Mouse (Mus musculus): ENCODE results near the gene Tanc1.
"Not testable (repeated sequence)": the region's sequence is repeated elsewhere in the genome, so short reads cannot be mapped to it uniquely, and the experiment has no call there.

The Tanc1 gene

GRCm38 (mm10) chr2:59828777-59829508, 217.1 kb downstream of the Tanc1 start:
- CTCF ChIA-PET, result no interaction called here

- CTCF ChIA-PET, result no interaction called here
These were observed 217.9 kb downstream of the Tanc1 start for GRCm38 (mm10) chr2:59829718-59830117.

DNA sequence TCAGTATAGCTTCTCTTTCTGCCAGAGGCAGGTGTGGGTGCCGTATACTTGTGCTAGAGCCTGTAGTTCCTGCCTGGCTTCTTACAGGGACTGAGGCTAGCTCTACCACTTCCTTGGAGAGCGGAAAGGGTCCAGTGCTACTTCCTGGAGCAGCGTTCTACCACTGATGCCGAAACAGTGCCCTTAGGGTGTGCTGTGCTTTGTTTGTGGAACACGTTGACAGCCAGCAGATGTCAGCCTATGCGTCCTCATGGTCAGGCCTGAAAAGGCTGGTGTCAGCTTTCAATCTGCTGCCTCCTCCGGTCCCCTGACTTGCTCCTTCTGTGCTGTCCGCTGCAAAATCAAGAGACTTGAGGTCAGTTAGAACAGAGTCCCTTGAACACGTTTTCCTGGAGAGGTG, 218.3 kb downstream of the Tanc1 start:
- CTCF ChIA-PET, result no interaction called here

GRCm38 (mm10) chr2:59830940-59831339, 219.1 kb downstream of the Tanc1 start:
- CTCF ChIA-PET, result no interaction called here

GRCm38 (mm10) chr2:59831831-59832230, 220.0 kb downstream of the Tanc1 start:
- CTCF ChIA-PET, result interaction anchor here (0.7 kb wide), 1 partner anchor 407 kb away, joined by 5 read pairs; no protein-coding TSS in a partner anchor

GRCm38 (mm10) chr2:59838825-59839224, 227.0 kb downstream of the Tanc1 start:
- CTCF ChIA-PET, result no interaction called here

DNA sequence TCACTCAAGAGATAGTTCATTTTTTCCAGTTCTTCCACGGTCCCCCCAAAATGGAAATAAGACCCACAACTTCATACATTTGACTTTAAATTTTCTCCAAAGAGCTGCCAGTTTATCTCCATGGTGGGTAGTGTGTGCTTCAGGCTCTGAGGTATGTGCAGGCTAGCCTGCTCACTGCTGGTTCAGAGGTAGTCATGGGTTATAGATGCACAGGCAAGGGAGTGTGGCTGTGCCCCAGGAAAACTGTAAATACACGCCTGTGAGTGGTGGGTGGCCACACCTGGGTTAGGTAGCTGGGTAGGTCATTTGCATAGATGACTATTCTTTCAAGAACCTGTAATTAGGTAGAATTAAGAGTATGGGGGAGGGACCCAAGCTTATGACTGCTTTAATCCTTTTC, 227.9 kb downstream of the Tanc1 start:
- CTCF ChIA-PET, result no interaction called here

DNA sequence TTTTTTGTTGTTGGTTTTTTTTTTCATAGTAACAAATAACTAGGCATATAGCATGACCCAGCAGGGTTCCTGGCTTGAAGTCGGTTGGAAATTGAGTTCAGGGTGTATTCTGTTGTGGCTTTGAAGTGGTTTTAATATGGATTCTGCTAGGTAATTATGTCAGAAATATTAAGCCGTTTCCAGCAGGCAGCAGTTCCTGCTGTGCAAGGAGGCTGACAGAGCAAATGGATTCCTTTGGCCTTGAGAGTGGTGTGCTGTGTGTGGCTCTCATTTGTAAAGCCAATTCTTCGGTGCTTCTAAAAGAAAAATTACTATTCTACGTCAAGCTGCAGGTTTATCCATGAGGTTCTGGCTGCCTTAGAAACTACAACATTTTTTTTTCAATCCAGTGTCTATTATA, 228.3 kb downstream of the Tanc1 start:
- CTCF ChIA-PET, result no interaction called here

DNA sequence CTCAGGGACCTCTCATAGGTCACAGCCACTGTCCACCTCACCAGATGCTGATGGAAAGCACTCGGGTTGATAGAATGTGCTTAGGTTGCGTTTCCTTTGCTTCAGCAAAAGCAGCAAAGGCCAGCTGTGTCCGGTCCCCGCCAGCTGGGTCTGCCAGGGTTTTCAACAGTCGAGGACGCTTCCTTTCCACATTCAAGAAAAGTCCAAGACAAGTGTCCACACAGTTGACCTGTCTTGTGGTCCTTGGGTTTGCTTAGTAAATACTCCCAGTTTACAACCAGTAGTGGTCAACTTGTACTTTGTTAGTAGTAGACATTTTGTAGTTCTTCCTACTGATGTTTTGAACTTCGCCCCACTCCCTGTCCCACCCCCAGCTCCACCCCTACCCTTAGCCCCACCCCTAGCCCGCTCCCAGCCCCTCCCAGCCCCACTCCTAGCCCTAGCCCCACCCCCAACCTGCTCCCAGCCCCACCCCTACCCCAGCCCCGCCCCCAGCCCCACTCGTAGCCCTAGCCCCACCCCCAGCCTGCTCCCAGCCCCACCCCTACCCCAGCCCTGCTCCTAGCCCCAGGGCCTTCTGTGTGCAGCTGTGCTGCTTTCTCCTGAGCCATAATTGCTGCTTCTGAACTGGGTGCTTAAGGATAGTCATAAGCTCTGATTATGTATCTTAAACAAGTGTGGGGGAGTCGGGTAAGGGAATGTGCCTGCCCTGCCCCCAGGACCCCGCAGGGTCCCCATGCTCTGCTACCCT, 229.5 kb downstream of the Tanc1 start:
- CTCF ChIA-PET, result no interaction called here

- CTCF ChIA-PET, result no interaction called here
These were observed 230.1 kb downstream of the Tanc1 start for GRCm38 (mm10) chr2:59841944-59842343.

- CTCF ChIA-PET, result no interaction called here
These were observed 230.7 kb downstream of the Tanc1 start for GRCm38 (mm10) chr2:59842556-59843008.

- CTCF ChIA-PET, result no interaction called here
These were observed 231.3 kb downstream of the Tanc1 start for GRCm38 (mm10) chr2:59843156-59843555.

DNA sequence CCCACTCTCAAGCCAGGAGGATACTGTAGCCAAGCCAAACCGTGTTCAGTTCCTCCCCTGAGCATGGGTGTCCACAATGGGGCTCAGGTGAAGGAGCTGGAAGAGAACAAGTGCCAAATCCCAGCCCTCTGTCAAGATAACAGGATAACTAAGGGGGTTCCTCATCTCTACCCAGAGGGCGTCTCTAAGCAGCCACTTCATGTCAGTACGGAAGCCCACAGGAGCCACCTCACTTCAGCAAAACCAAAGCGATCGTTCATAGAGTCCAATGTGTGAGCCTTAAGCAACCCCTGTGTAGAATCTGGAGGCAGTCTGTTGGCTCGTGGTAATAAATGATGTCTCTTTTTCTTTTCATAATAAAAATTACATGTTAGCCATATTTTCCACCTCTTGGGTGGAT, 232.0 kb downstream of the Tanc1 start:
- CTCF ChIA-PET, result interaction anchor here (0.6 kb wide), 1 partner anchor 551 kb away, joined by 3 read pairs; no protein-coding TSS in a partner anchor

DNA sequence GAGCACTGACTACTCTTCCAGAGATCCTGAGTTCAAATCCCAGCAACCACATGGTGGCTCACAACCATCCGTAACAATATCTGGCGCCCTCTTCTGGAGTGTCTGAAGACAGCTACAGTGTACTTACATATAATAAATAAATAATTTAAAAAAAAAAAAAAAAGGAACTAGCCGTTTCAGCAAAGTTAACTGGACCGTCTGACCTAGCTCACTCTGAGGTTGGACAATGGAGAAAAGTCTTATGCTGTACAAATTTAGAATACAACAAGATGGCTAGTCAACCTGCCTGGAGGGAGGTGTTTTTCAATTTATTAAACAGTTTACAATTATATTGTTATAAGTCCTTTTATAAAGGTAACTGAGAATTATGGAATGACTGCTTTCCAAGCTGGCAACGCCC, 240.0 kb downstream of the Tanc1 start:
- CTCF ChIA-PET, result not testable (repeated sequence)

DNA sequence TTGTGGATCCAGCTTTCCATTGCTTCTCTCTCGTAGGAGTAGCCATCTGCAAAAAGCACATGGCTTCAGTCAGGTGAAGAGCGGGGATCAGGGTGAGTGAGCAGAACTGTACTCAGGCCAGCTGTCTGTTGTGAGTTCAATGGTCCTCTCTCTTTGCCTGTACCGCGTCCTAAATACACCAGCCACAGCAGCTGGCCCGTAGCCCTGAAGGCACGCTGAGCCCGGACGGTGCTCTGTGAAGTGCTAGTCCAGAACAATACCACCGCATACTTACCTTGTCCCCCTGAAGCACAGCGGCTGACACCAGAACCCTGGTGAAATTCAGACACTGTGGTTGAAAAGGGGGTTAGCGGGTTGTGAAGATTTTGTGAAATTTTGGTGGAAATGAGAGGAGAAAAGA, 241.1 kb downstream of the Tanc1 start:
- CTCF ChIA-PET, result no interaction called here

- CTCF ChIA-PET, result interaction anchor here (0.7 kb wide), 1 partner anchor 178 kb away, joined by 3 read pairs; no protein-coding TSS in a partner anchor
These were observed 241.7 kb downstream of the Tanc1 start for GRCm38 (mm10) chr2:59853543-59853942.

- CTCF ChIA-PET, result interaction anchor here (0.7 kb wide), 1 partner anchor 178 kb away, joined by 3 read pairs; no protein-coding TSS in a partner anchor
These were observed 242.5 kb downstream of the Tanc1 start for GRCm38 (mm10) chr2:59854363-59854762.

DNA sequence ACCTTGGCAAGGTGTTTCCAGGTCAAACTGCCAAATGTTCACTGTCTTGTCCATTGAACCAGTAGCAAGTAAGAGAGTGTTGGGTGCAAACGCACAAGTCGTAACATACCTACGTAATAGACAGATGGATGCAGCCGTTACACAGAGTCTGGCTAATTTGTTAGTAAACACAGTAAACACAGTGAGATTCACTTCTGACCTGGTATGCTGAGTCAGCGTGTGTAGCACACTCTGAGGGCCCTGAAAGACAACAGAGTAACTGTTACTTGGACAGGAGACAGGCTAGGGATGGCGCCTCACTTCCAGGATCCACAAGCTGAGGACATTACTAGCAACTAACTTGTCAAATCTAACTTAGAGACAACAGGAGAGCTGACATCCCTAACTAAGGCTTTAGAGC, 250.8 kb downstream of the Tanc1 start:
- CTCF ChIA-PET, result no interaction called here

- CTCF ChIA-PET, result no interaction called here
These were observed 258.7 kb downstream of the Tanc1 start for GRCm38 (mm10) chr2:59870526-59870925.

DNA sequence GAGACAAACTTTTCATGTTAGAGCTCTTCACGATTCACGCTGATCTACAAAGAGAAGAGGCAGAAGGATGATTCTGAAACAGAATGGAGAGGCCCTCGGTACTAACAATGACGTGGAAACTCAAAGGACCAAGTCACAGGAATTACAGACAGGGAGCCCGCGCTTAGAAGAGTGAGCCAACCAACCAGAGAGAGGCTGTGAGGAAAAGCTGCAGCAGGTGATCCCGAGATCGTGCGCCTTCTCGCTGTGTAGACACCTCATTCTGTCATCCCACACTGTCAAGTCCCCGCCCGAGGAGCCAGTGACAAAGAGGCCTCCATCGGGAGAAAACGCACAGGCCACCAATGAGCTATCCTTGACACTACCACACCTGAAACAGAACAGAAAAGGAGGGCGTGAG, 264.6 kb downstream of the Tanc1 start:
- CTCF ChIA-PET, result no interaction called here

DNA sequence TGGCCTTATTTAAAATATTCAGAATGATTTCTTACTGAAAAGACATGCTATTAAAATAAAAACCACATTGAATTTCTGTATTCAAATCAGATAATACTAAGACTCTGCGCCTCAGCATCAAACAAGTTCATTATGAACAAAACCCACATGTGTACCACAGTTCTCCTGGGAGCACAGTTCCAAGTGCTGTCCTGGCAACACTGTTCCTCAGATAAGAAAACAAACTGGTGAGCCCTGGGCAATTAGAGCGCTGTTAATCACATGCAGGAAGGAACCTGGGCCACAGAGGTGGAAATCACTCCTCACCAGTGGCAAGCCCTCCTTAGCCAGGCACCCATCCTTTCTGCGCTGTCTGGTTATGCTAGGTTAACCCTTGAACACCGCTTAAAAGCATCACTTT, 265.5 kb downstream of the Tanc1 start:
- CTCF ChIA-PET, result no interaction called here

DNA sequence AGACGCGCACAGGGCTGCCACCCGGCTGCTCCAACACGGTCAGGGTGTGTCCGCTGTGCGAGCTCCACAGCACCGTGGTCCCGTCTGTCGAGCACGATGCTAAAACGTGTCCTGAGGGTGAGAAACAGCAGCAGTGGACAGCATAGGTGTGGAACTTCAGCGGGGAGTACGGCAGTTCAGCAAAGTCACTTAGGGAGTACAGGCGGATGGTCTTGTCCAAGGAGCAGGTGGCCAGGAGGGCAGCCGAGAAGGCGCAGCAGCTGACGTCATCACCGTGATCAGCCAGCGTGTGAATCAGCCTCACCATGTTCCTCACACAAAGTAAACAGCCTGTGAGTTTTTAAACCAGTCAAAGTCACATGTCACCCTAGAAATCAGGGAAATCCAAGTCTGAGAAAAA, 266.4 kb downstream of the Tanc1 start:
- CTCF ChIA-PET, result no interaction called here

- CTCF ChIA-PET, result no interaction called here
These were observed 269.6 kb downstream of the Tanc1 start for GRCm38 (mm10) chr2:59881404-59881803.

Measured in spleen, embryonic (tissue).